Mouse (Mus musculus) CH12.LX (cell line): ENCODE results near the gene Sost.

ENCODE experiments used
- CTCF ChIP-seq, 2 experiments: IDR thresholded peaks in 1 of 2; conservative IDR thresholded peaks in 1 of 2; 2 replicates each; pipeline ENCODE4 v1.5.1; 2011 to 2012; ENCODE audit warnings: low read depth in 2 of 2, low read length in 2 of 2, improper control_type of control experiment in 1 of 2, inconsistent platforms in 1 of 2, mild to moderate bottlenecking in 1 of 2, moderate library complexity in 1 of 2
- MYC ChIP-seq: IDR thresholded peaks from 2 replicates; pipeline ENCODE4 v1.6.1; 2011; ENCODE audit warnings: low read depth, mild to moderate bottlenecking, improper control_type of control experiment, low read length
- POLR2A ChIP-seq: IDR thresholded peaks from 2 replicates; pipeline ENCODE4 v1.6.1; 2011; ENCODE audit warnings: low read depth, mild to moderate bottlenecking, improper control_type of control experiment, low read length

DNA sequence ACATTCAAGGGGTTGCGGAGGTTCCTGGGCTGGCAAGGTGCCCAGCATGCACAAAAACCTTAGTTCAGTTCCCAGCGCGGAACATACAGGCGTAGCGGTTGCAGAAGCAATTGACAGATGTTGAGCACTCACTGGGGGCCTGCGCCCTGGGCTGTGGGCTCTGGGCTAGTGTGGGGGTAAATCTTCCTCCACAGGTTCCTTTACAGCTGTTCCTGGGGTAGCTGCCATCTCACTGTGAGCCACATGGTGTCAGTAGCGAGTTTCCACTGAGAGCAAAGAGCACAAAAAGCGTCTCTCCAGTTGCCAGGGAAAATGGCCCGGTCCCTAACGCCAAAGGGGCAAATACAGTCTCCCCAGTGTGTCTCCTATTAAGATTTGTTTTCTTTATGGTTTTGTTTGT lies 19.2 kb upstream of the Sost start:
- TF ChIP-seq MYC: no peak
- peak; percentile 86 to 98 for TF ChIP-seq CTCF (conservative IDR thresholded peaks at IDR 0.05 in 1 of 2, IDR thresholded peaks at IDR 0.05 in 1 of 2; ENCODE audit: low read depth in 2 of 2, low read length in 2 of 2)
- TF ChIP-seq POLR2A: no peak
